Mouse (Mus musculus): ENCODE results near the gene Mcm2.

DNA sequence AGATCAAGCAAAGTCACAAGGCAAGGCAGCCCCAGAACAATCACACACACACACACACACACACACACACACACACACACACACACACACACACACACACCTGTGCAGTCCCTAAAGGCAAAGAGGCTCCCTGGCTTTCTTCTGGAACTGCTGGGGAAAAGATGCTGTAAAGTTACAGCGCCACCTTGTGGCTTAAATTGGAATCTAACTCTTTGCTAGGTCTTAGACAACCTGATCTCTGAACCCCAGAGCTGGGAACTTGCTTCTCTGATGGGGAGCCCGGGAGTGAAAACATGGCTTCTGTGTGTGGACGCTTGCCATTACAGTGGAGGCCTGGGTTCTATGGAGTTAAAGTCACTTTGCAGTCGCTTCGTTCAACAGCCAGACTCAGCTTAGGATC is 42.9 kb downstream of the Mcm2 start:
- TF ChIP-seq TAL1 (IDR thresholded peaks at IDR 0.05; ENCODE audit: low read length) (no peak), GATA1 (IDR thresholded peaks at IDR 0.05; ENCODE audit: low read length) (no peak)
